In the genomic region with DNA sequence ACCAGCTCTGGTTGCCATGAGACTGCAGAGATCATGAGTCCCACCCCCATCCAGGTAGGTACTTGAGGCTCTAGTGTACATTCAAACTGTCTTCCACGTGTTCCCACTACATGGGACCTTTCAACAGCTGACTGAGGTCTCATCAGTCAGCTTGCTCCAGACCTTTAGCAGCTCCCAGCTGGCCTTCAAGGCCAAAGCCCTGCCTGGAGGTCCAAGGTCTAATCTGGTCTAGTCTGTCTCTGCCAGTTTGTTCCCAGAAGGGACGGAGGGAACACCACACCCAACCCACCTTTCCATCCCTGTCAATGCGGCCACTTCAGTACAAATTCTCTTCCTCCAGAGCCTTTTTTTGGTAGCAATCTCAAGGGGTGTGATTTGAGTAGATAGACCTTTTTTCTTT, we compare ENCODE assay signal across 12 mouse cellular contexts. TPM values are rescaled to one million over a fixed set of nuclear protein-coding genes. Genes with fewer than 3 reads are reported as not detected.
"Had no signal": no experiment of that assay in that cellular context is flagged by ENCODE, and none has a peak within 500 bp of the region (broad histone marks: within the 10 kb centered on the region; RNA-seq: fewer than 3 reads in every experiment).

No protein-coding gene starts in this region.

- H3K9me3 ChIP-seq: limb, embryonic 15.5 days; midbrain, embryonic 12.5 days had no signal

- ATAC-seq: midbrain, embryonic 16.5 days had no signal

- H3K4me2 ChIP-seq: limb, embryonic 15.5 days; midbrain, embryonic 12.5 days had no signal

- DNase-seq: layer of hippocampus, adult 9-11 months; layer of hippocampus, postnatal 36 days; lung, adult 18-20 months; spleen, adult 18-20 months; thymus, adult 18-20 months; thymus, postnatal 14 days had no signal

- H3K27me3 ChIP-seq: limb, embryonic 15.5 days had no signal

- H3K4me3 ChIP-seq: limb, embryonic 15.5 days; midbrain, embryonic 12.5 days had no signal

- H3K27ac ChIP-seq: kidney, postnatal 0 days; limb, embryonic 15.5 days; liver, embryonic 14.5 days; midbrain, embryonic 12.5 days had no signal

- H3K9ac ChIP-seq: limb, embryonic 15.5 days; liver, embryonic 14.5 days; midbrain, embryonic 12.5 days had no signal

RNA-seq across cellular contexts. Expression of a gene that starts 49.0 kb away (rescaled TPM):
- total RNA-seq: megakaryocyte-erythroid progenitor cell, adult 5-6 weeks had no signal
